Mouse (Mus musculus): ENCODE results near the gene Arih2. TPM values are rescaled to one million over a fixed set of nuclear protein-coding genes. Genes with fewer than 3 reads are reported as not detected.

Arih2 gene
- total RNA-seq, 2 experiments from 2014 or later = 61.9 to 83.9 TPM

- intact Hi-C loops (cut with DNase I) = loop anchor here (2.0 to 5.0 kb wide), 2 partner anchors 49 to 83 kb away; partner anchors contain the start of genes Arih2 and Qrich1
- no peak for TF ChIP-seq CTCF (IDR thresholded peaks at IDR 0.05)
- H3K4me3 ChIP-seq = peak overlapping the region; percentile 76
- no peak for DNase-seq
- H3K27ac ChIP-seq = peak overlapping the region; percentile 98
Observed at GRCm38 (mm10) chr9:108565881-108566814, 83.0 kb downstream of the Arih2 start.

DNA sequence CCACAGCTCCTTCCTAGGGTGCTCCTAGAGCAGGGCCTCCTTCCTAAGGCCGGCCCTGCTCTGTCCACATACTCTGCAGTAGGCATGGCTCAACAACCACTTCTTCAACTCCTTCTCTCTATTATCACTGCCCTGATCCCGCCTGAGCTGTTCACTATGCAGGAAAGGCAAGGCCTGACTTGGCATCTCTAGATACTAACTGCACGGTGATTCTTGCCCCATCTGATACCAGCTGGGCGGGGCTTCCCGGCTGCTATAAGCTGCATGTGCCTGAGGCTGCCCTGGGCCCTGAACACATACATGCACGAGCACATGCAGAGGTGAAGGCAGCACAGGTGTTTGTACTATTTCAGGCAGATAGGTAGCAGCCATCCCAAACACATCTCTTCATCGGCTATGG lies 85.1 kb downstream of the Arih2 start:
- no peak for TF ChIP-seq CTCF (IDR thresholded peaks at IDR 0.05)
- intact Hi-C loops (cut with DNase I) = loop anchor here (5.0 kb wide), 1 partner anchor 37 kb away; no protein-coding TSS in a partner anchor
- no peak overlapping the region for H3K4me3 ChIP-seq
- no peak overlapping the region for H3K27ac ChIP-seq
- no peak for DNase-seq

DNA sequence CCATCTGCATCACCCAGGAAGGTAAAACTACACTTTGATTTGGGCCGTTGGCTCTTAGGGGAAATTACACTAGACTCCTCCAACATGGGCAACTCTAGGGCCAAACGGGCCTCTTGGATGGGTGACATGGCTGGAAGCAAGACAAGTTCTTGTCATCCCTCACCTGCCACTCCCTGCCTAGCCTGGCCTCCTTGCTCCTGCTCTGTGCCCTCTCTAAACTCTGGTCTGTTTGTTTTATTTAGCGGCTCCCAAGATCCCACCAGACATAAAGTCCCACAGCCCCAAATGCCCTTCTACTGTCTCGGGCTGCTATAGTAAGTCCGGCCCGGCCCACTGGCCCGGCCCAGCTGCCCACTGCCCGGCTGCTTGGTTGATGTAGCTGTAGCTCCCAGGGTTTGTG lies 85.5 kb downstream of the Arih2 start:
- no peak for TF ChIP-seq CTCF (IDR thresholded peaks at IDR 0.05)
- Histone ChIP-seq H3K4me3 (no peak overlapping the region), H3K27ac (no peak overlapping the region)
- intact Hi-C loops (cut with DNase I) = loop anchor here (5.0 kb wide), 1 partner anchor 36 kb away; no protein-coding TSS in a partner anchor
- DNase-seq = no peak

GRCm38 (mm10) chr9:108560227-108560841 lies 88.9 kb downstream of the Arih2 start, which contains the start of gene Impdh2:
Impdh2 (plus strand) TSS chr9:108560286.
- intact Hi-C loops (cut with DNase I) = loop anchor here (1.0 to 5.0 kb wide), 2 partner anchors 18 to 33 kb away; partner anchors contain the start of gene Wdr6
- peak; percentile 96 for DNase-seq
- Histone ChIP-seq H3K27ac (peak within 1 kb of the TSS; percentile 92), H3K4me3 (peak within 1 kb of the TSS; percentile 76)
- TF ChIP-seq CTCF (IDR thresholded peaks at IDR 0.05) = no peak

DNA sequence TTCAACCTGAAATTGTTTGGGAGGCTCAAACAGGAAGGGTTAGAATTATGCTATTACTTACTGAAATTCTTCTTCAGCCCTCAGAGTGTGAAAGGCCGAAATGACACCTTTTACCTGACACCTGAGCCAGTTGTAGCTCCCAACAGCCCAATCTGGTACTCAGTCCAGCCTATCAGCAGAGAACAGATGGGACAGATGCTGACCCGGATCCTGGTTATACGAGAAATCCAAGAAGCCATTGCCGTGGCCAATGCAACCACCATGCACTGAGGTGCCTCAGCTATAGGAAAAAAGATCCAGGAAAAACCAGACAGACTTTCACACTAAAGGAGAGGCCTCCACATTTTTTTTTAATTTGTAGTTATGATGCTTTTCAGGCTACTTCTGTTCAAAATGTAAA lies 90.0 kb downstream of the Arih2 start:
- Histone ChIP-seq H3K4me3 (no peak overlapping the region), H3K27ac (no peak overlapping the region)
- TF ChIP-seq CTCF (IDR thresholded peaks at IDR 0.05) = no peak
- DNase-seq = no peak
- intact Hi-C loops (cut with DNase I) = no loop called here

Small RNA genes within 50 kb of the gene (microRNA-seq; reads per million reads assigned to microRNA genes)
- gene Gm24083 (not detected), gene Gm26298 (not detected), gene Mir191 (not detected), gene Mir425 (1,160 reads per million, percentile 78 among the genes with 10 or more reads in this experiment)

Other genes starting within 250 kb of the Arih2 start
- gene Ccdc36, start 220.9 kb downstream of the Arih2 start, total RNA-seq (2021) = not detected
- not detected for gene BC048562, start 212.9 kb downstream of the Arih2 start, total RNA-seq (2021)
- 10 to 100 TPM; 15.0 to 17.7 TPM for gene Ccdc71, start 188.9 kb downstream of the Arih2 start, total RNA-seq (2021)
- gene Klhdc8b, start 187.8 kb downstream of the Arih2 start, total RNA-seq (2021) = 1 to 10 TPM; 1.7 to 2.5 TPM
- 100 to 1,000 TPM; 104 to 171 TPM for gene Lamb2, start 169.7 kb downstream of the Arih2 start, total RNA-seq (2021)
- gene Usp19, start 158.8 kb downstream of the Arih2 start, total RNA-seq (2021) = 100 to 1,000 TPM; 124 TPM
- gene Qars, start 141.7 kb downstream of the Arih2 start, total RNA-seq (2021) = 10 to 100 TPM; 75.4 to 80.6 TPM
- 10 to 100 TPM; 53.3 to 58.9 TPM for gene Qrich1, start 132.6 kb downstream of the Arih2 start, total RNA-seq (2021)
- 10 to 100 TPM; 59.7 to 67.4 TPM for gene Impdh2, start 89.1 kb downstream of the Arih2 start, total RNA-seq (2021)
- 10 to 100 TPM; 20.6 to 39.2 TPM for gene Ndufaf3, start 82.0 kb downstream of the Arih2 start, total RNA-seq (2021)
- 10 to 100 TPM in 1 of 2 experiments, 1 to 10 TPM in 1; 8.0 to 11.3 TPM for gene Dalrd3, start 79.5 kb downstream of the Arih2 start, total RNA-seq (2021)
- gene Wdr6, start 70.6 kb downstream of the Arih2 start, total RNA-seq (2021) = 1 to 10 TPM; 6.7 to 7.3 TPM
- gene P4htm, start 51.7 kb downstream of the Arih2 start, total RNA-seq (2021) = 1 to 10 TPM; 3.7 to 3.9 TPM
- 10 to 100 TPM; 55.2 to 96.6 TPM for gene Slc25a20, start 12.7 kb upstream of the Arih2 start, total RNA-seq (2021)
- 100 to 1,000 TPM; 164 to 181 TPM for gene Prkar2a, start 39.9 kb upstream of the Arih2 start, total RNA-seq (2021)
- gene Ip6k2, start 134.4 kb upstream of the Arih2 start, total RNA-seq (2021) = 10 to 100 TPM; 16.0 to 16.7 TPM
- gene Nckipsd, start 159.0 kb upstream of the Arih2 start, total RNA-seq (2021) = 1 to 10 TPM; 3.6 to 5.3 TPM
- gene Celsr3, start 176.9 kb upstream of the Arih2 start, total RNA-seq (2021) = under 1 TPM in 1 of 2 experiments, not detected in 1; 0.05 TPM
- gene Slc26a6, start 203.9 kb upstream of the Arih2 start, total RNA-seq (2021) = 10 to 100 TPM; 15.7 to 21.2 TPM